Mouse (Mus musculus) thymus, postnatal 10 days (tissue): ENCODE results near the gene Crip1.

Experiments used
- DNase-seq, 2 experiments: peaks; one replicate each; pipeline ENCODE4 v3.0.0; 2021; ENCODE audit warnings: low spot score in 2 of 2

Gene Crip1

DNA sequence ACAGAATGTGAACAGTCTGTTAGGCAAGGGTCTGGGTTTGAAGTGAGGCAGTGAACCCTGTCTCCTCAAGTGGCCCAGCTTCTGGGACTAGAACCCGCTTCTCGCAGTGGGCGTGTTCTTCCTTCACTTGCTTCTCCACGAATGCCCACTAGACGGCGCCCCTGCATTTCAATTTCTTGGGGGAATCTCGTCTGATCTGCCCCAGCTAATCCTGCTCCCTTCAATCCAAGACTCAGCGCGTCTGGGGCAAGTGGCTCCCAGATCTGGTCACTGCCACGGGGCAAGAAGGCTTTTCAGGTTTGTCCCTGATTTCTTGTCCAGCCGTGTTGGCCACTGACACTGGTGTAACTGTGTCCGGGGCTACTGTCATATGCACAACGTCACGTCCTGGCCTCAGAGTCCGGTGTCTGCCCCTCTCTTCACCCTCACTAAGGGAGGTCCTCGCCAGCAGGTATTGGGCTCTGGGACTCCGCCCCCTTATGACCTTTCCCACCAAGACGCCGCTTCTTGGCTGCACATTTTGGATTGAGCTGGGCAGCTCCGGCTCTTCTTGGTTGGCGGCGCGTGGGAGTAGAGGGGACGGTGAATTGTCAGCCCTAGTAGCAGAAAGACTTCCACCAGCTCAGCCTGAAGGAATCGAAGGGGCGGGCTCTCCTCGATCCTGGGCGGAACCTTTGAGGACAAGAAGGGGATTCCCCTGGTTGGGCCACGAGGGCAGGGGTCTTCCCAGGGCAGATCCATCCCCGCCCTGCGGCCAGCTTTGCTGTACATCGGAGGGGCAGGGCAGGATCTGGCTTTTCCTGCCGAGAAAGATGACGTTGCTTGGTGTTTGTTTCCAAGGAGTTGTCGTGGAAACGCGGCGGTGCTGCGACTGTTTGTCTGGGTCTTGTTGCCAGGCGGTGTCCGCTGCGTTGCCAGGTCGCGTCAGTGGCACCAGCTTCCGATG is at the start of gene Crip1:
Gene Crip1 (plus strand): TSS at position 205 of the 946 bp plus-strand sequence.
- peak; percentile 80 to 92 for DNase-seq

GRCm38 (mm10) chr12:113097040-113097439 is 49.1 kb upstream of the Crip1 start:
- no peak for DNase-seq

DNA sequence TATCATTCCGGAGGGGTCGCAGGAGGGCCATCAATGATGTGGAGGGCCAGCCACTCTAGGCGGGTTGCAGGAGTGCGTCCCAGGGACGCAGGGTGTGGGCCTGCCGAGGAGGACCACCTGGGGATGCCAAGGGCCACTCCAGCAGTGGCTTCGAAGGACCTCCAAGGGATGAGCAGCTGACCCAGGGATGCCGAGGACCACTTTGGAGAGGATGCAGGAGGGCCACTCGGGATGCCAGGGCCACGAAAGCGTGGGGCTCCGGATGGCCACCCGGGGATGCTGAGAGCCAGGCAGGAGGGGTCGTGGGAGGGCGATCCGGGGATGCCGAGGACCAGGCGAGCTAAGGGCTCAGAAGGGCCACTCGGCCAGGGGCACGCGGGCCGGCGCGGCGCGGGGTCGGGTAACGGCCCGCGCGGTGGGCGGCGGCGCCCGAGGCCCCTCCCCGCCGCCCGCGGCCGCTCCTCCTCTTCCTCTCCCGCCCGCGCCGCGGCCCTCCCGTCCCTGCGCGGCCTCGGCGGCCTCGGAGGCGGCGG is 48.3 kb upstream of the Crip1 start, which contains the start of gene Mta1:
Gene Mta1 (plus strand): TSS at position 530 of the 533 bp plus-strand sequence.
- DNase-seq, result peak; percentile 35 to 57

DNA sequence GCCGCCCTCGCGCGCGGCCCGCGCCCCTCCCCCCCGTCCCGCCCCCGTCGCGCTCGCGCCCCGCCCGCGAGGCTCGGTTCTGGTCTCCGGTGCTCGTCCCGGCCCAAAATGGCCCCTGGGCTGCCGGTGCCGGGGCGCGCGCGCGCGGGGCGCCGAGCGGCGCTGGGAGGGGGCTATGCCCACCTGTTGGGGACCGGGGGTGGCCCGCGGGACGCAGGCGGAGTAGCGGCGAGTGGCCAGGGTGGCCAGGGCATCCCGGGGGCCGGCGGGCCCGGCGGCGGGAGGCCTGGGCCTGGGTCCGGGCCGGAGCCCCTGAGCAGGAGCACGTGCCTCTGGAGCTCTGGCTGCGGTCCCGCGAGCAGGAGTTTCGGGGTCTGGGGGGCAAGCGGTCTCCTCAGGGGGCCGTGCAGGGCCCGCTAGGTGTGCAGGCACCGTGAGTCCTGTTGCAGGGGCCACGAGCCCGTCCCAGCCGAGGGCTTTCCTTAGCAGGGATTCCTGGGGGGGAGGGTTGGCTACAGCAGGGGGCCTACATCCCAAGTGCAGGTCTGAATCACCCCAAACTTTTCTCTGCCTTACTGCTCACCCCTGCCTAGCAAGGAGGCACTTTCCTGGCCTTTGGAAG is 47.5 kb upstream of the Crip1 start:
- DNase-seq, result no peak

DNA sequence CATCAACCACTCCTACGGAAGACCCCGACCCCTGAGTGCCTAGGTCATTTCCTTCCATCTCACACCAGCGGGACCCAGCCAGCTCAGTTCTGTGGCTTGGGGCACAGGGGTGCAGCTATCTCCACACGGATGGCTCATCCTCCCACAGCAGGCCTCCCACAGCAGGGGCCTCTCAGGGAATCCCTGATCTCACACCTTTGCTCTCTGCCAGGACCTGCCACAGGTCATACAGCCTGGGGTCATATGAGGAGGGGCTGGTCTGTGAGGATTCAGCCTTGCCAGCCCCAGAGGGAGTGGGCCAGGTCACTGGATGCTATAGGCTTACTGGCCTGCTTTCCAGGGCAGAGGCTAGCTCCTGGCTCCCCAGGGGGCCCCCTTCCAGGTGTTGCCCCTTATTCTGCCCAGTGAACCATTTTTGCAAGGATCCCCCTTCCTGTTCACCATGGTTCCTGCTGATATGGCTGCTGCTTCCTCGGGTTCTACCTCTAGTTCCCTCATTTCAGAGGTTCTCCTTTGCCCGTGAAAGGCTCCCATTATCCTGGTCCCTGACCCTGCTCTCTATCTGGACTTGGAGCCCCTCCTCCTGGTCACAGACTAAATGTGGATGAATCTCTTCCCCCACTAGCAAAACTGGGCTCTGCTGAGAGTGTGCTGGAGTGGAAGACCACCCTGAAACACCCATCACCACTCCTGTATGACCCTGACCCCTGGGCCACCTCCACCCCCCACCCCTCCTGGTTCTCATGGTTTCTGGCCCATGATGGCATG is 46.5 kb upstream of the Crip1 start:
- no peak for DNase-seq

- DNase-seq, result no peak
Observed at GRCm38 (mm10) chr12:113100448-113101076, 45.6 kb upstream of the Crip1 start.

GRCm38 (mm10) chr12:113101251-113101960 is 44.7 kb upstream of the Crip1 start:
- DNase-seq, result no peak

- DNase-seq, result peak; percentile 47 to 68
Observed at GRCm38 (mm10) chr12:113102461-113102860, 43.7 kb upstream of the Crip1 start.

DNA sequence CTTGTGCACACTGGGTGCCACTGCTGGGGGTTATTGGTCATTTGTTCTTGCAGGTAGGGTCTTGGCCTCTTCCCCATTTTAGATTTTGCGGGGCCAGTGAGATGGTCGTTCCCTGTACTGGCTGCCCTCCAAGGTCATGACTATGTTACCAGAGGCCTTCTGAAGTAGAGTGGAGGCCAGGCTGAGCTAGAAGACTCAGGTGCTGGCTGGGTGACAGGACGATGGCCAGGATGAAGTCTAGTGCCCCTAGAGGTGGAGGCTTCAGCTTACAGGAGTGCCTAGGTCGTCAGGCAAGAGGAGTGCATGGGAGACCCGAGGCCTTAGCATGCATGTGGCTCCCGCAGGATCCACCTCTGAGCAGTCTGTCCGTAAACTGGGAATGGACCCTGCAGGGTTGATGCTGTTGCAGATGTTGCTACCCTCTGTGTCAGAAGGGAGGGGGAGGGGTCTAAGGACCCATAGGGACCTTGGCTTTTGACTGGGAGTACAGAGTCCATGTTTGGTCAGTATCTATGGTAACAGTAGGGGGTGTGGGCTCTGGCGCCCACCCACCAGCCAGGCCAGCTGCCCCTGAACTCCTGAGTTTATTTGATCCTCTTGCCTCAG is 42.2 kb upstream of the Crip1 start:
- DNase-seq, result no peak

- DNase-seq, result no peak
Observed at GRCm38 (mm10) chr12:113106386-113106785, 39.7 kb upstream of the Crip1 start.

- no peak for DNase-seq
Observed at GRCm38 (mm10) chr12:113107431-113108124, 38.5 kb upstream of the Crip1 start.

DNA sequence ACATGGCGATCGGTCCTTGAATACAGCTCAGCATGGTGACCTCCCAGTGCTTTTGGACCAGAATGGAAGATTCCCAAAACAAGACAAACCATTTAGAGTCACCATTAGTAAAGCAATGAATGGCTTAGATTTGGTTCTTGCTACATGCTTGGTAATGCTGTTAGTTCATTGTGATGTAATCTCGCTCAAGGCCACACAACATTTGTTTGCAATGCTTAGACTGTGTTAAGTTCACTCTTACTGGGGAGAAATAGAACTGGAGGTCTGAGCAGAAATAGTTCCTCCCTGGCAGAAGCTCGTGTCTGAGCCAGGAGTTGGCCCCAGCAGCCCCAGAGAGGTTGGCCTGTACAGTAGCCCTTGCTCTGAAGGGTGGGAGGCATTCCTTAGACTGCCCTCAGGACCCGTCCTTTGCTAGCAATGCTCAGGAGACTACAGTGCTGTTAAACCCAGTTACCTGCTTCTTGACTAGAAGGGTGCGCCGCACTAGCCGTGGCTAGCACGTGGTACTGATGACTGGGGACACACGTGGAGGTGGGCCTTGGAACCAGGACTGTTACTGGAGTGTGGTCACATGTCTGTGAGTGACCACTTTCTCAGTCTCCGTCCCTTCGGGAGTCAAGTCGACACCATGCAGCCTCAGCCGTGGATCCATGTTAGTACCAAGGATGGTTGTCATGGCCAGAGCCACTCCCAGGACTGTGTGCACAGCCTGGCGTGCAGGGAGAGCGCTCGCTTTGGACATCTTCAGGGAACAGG is 37.4 kb upstream of the Crip1 start:
- no peak for DNase-seq

DNA sequence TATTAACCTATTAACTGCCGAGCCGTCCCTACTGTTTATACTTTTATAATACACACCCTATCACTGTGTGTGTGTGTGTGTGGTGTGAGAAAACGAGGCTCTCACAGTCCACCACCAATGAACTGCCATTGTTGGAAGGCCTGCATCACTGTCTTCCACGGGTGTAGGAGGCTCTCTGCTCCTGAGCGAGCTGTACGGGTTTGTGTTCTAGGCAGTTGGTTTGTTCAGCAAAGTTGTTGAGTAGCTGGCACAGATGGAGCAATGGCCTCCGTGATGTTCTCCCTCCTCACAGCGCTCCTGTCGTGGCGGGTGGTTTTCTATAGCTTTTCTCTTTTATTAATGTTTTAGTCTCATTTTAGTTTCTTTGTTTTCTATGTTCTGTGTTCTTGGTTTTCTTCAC is 36.3 kb upstream of the Crip1 start:
- no peak for DNase-seq

DNA sequence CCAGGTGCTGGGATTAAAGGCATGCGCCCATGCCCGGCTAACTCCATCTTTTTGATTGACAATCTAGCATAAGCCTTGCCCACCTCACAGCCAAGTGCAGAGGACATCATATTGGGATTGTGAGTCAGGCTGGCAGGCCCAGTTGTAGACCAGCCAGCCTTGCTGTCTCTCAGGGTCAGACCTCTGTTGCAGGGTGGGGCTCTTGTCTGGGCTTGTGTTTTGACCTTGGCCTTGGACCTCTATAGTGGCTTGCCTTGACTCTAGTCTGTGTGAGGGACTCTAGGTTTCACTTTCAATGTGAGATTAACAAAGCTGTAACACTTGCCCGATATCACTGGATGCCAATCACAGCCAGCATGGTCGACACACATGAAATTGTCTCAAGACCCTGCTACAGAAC is 32.0 kb upstream of the Crip1 start:
- no peak for DNase-seq

DNA sequence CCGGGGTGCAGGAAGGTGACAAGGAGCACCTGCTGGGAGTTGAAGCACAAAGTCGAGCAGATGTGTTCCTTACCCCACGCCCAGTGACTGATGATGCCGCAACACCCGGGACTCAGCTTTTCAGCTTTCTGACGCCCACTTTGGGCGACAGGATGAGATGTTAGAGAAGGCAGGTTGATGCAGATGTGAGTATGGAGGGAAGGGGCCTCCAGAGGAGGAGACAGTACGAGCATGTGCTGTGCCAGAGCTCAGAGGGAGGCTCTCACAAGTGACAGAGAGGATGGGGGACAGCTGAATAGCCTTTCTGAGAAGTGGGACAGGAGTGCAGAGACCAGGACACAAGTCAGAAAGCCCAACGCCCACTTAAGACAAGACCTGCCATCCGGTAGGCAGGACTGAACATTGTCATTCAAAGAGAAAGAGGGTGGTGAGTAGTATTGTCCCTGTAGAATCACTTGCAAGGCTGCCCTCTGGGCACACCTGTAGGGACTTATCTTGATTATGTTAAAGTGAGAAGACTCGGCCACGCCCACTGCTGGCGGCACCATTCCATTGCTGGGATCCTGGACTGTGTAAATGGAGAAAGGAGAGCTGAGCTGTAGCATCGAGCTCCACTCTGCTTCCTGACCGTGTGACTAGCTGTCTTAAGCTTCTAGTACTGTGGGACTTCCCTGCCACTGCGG is 31.1 kb upstream of the Crip1 start:
- DNase-seq, result no peak

DNA sequence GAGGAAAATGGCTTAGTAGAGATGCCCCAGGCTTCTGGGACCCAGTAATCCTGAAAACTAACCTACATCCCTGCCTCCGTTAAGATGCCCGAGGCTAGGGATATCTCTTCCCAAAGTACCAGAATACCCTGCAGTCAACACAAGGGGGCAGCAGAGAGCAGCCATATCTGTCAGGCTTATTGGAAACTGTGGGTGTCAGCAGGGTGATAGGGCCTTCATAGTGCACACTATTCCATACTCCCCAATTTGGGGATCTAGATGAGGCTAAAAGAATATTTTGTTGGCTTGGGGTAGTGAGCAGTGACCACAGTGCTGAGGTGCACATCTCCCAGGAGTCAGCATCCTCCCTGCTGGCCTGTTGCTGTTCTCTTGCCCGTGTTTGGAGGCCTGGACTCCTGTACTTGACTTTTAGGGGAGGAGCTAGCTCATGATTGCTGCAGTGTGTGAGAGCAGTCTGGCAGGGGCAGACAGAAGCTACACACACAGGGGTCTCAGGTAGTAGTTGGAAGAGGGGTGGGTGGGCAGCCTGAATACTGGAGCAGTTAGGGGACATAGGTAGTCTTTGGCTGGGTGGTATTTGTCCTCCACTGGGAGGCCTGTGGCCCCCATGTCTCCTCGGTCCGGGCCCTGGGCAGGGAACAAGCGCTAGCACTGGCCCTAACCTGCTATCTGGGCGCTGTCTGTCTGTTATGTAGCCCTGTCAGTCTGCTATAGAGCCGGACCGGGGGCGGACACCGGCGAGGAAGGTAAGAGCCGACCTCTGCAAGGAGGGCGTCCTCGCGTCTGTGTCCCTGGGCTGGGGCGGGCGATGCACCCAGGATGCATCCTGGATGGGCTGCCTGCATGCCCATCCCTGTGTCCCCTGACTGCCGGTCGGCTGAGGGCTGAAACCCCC is 26.4 kb upstream of the Crip1 start:
- peak in 1 of 2 experiments; percentile 78 for DNase-seq

DNA sequence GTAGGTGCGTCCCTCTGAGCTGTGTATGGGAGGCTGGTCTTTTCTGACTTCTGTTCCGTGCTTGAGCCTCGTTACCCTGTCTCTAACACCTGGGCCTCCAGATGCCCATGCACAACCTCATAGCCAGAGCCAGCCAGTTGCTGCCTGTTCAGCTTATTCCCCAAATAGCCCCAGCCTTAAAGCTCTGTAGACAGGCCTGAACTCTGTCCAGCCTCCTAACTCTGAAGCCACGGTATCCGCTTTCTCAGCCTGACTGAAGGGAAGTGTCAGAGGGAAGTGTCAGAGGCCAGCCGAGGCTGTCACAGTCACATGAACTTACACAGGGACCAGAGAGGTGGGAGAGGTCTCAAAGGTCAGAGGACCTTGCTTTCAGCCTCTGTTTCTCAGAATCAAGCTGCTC is 21.4 kb upstream of the Crip1 start:
- no peak for DNase-seq
